Mouse (Mus musculus): ENCODE data around the gene 2310009B15Rik. TPM values are rescaled to one million over a fixed set of nuclear protein-coding genes. Genes with fewer than 3 reads are reported as not detected.
"Not testable (repeated sequence)": the region's sequence is repeated elsewhere in the genome, so short reads cannot be mapped to it uniquely, and the experiment has no call there.

2310009B15Rik gene
- 55.5 and 61.9 TPM in 2 replicates for polyA plus RNA-seq (2016; fragmentation: Nextera tagmentation; extraction: Ambion mirVana)

DNA sequence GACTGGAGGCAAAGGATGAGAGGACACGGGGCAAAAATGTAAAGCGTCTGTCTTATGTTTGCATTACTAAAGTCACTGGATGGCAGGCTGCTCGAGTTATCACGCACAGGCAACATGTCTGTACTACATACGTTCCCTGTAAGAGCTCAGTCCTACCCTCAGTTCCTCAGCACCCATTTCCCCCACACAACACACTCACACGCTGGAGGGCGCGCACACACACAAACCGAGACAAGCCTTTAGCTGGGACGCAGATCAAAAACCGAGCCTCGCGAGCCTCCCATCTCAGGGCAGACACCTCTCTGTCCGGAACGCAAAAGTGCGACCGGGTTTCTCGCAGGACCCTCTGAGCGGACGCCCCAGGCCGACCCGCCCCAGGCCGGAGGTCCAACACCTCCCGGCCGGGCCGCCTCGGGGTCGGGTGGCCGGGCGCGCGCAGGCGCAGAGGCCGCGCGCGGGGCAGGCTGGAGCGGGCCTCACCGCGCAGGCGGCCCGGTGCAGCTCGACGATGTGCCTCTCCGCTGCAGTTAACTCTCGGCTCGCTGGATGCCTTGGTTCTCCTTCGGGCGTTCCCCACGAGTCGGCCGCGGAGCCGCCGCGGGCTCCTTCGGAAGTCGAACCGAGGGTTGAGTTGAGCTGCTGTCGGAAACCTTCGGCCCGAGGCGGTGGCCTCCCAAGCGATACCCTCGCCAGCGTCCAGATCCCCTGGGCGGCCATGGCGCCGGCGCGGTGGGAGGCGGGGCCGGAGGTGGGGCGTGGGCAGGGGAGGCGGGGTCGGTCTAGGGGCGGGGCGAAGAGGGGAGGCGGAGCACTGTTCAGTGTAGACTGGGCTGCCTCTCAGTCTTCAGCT, at the start of gene 2310009B15Rik:
2310009B15Rik (minus strand) TSS at position 752 of the 850 bp plus-strand sequence.
- under 1% methylated on average over 50 of the region's 79 CpGs for WGBS
- not testable (repeated sequence) for H3K9me3 ChIP-seq; H3K36me3 ChIP-seq (replicated peaks); H3K27me3 ChIP-seq; H3K4me1 ChIP-seq
- H3K4me2 ChIP-seq: peak within 1 kb of the TSS; percentile 32
- H3K4me3 ChIP-seq (replicated peaks): peak within 1 kb of the TSS; percentile 43
- H3K9ac ChIP-seq: peak within 1 kb of the TSS; percentile 53; the same call in 1 of the 2 replicates
- ATAC-seq (ENCODE audit: low FRiP score): peak; percentile 99
- H3K27ac ChIP-seq: peak within 1 kb of the TSS; percentile 82

DNA sequence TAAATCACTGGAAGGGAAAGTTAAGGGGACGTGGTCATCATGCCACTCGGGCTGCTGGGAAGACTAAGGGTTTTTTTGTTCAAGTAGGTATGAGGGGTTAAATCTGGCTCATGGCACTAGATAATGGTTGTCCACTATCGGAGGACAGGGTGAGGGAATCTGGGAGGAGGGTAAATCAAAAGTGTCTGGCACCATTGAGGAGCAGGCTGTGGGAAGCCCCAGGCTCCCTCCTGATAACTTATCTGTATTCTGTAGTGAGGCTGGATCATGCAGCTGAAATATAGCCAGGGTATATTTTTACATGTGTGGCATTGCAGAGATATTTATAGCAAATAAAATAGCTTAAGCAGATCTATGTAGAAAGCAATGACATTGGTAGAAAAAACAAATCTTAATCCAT, 49.6 kb upstream of the 2310009B15Rik start:
- H3K36me3 ChIP-seq (replicated peaks): no peaks in the 10 kb centered on the region
- H3K4me1 ChIP-seq: no peaks in the 10 kb centered on the region
- no peak overlapping the region for H3K9ac ChIP-seq
- no peak for ATAC-seq (ENCODE audit: low FRiP score)
- WGBS: 86% methylated on average over 3 of the region's 3 CpGs
- no peak overlapping the region for H3K27ac ChIP-seq
- H3K27me3 ChIP-seq: no peaks in the 10 kb centered on the region
- H3K4me3 ChIP-seq (replicated peaks): no peak overlapping the region
- no peaks in the 10 kb centered on the region for H3K9me3 ChIP-seq
- no peak overlapping the region for H3K4me2 ChIP-seq

DNA sequence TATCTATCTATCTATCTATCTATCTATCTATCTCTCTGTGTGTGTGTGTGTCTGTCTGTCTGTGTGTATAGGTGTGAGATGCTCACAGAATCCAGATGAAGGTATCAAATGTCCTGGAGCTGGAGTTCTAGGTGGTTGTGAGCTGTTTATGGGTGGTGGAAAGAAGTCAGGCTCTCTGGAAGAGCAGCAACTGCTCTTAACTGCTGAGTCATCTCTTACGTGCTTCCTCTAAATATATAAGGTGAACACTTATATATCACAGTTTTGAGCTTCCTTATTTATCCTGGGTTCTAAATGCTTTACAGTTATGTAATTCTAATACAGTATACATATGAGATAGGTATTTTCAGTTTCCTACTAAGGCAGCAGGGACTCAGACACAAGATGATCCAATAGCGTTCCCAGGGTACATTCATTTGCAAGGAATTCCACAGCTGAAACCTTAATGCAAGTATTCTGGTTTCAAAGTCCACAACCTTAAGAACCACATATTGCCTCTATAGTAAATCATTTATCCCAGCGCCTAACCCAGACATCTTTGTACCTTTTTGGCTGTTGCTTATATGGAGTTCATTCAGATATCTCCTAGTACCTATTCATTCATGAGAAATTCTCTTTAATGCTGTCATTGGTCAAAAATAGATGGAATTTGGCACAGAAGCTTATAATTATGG, 48.6 kb upstream of the 2310009B15Rik start:
- no peaks in the 10 kb centered on the region for H3K9me3 ChIP-seq
- H3K27ac ChIP-seq: no peak overlapping the region
- no peak overlapping the region for H3K4me2 ChIP-seq
- H3K4me1 ChIP-seq: no peaks in the 10 kb centered on the region
- WGBS: 95% methylated on average over 3 of the region's 3 CpGs
- H3K9ac ChIP-seq: no peak overlapping the region
- H3K36me3 ChIP-seq (replicated peaks): no peaks in the 10 kb centered on the region
- no peak for ATAC-seq (ENCODE audit: low FRiP score)
- H3K4me3 ChIP-seq (replicated peaks): no peak overlapping the region
- no peaks in the 10 kb centered on the region for H3K27me3 ChIP-seq

DNA sequence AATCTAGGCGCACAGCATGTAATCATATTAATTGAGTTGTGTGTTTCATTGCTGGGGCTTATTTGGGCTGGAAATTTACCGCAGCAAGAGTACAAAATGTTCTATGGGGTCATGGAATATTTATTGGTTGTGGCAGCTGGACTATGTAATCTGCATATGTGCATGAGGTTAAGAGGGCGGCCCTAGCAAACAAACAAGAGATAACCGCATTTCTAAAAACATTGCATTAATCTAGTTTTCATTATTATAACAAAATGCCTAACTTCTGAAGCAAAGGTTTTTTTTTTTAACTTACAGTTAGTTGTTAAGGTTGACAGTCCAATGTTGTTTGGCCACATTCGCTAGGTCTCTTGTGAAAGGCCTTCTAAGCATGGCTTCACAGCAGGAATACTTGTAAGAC, 47.2 kb upstream of the 2310009B15Rik start:
- no peaks in the 10 kb centered on the region for H3K9me3 ChIP-seq
- no peak overlapping the region for H3K4me2 ChIP-seq
- H3K4me3 ChIP-seq (replicated peaks): no peak overlapping the region
- no peak for ATAC-seq (ENCODE audit: low FRiP score)
- 91% methylated on average over 5 of the region's 5 CpGs for WGBS
- no peak overlapping the region for H3K9ac ChIP-seq
- H3K27me3 ChIP-seq: no peaks in the 10 kb centered on the region
- H3K36me3 ChIP-seq (replicated peaks): no peaks in the 10 kb centered on the region
- H3K27ac ChIP-seq: no peak overlapping the region
- H3K4me1 ChIP-seq: no peaks in the 10 kb centered on the region

DNA sequence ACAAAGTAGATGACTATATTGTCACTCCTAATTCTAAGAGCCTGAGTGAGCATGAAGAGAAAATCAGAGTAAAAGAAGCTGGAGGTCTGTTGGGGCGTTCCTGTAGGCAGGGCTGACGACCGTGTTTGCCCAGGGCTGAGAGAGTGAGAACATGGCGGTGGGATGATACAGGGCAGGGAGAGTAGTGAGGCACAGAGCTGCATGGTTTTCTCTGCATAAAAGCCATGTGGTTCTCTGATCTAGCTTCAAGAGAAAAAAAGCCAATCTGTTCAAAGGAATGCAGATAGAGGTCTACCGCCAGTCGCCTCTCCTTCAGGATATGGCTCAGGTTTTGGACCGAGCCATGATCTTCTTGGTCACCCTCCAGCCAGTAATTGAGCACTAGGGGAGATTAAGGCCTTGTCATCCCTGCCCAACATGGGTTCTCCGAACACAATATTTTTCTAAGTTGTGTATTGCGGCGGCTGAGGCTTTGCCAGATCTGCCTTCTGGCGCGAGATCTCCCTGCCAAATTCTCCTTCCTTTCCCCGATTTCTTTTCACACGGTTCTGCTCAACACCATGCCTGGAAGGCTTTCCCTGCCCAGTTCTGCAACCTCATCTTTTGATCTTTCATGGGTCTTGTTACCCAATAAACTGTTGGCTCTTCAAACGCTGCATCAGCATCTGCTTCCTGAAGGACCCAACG, 44.9 kb upstream of the 2310009B15Rik start:
- no peak for ATAC-seq (ENCODE audit: low FRiP score)
- Histone ChIP-seq H3K4me2 (no peak overlapping the region), H3K36me3 (replicated peaks) (no peaks in the 10 kb centered on the region), H3K27ac (no peak overlapping the region), H3K9ac (no peak overlapping the region), H3K9me3 (no peaks in the 10 kb centered on the region), H3K27me3 (no peaks in the 10 kb centered on the region), H3K4me3 (replicated peaks) (no peak overlapping the region), H3K4me1 (no peaks in the 10 kb centered on the region)
- WGBS: 92% methylated on average over 16 of the region's 16 CpGs

DNA sequence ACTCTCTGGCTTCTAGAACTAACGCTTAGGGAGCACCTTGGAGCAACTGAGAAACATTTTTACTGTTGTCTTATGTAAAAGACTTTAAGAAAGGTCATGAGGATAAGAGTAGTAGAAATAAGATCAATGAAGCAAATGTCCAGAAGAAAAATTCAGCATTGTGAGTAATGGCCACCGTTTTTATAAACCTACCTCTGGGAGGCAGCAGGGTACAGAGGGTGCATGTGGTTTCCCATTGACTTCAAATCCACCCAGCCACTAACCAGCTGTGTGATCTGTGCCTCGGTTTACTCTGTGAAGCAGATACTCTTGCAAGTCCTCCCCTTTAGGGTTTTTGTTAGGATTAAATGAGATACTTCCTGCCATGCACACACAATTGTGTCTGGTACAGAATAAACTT, 39.4 kb upstream of the 2310009B15Rik start:
- ATAC-seq (ENCODE audit: low FRiP score): no peak
- no peaks in the 10 kb centered on the region for H3K27me3 ChIP-seq
- H3K4me2 ChIP-seq: no peak overlapping the region
- no peak overlapping the region for H3K9ac ChIP-seq
- H3K4me3 ChIP-seq (replicated peaks): no peak overlapping the region
- no peak overlapping the region for H3K27ac ChIP-seq
- no peaks in the 10 kb centered on the region for H3K4me1 ChIP-seq
- H3K9me3 ChIP-seq: no peaks in the 10 kb centered on the region
- no peaks in the 10 kb centered on the region for H3K36me3 ChIP-seq (replicated peaks)
- 91% methylated on average over 3 of the region's 3 CpGs for WGBS

DNA sequence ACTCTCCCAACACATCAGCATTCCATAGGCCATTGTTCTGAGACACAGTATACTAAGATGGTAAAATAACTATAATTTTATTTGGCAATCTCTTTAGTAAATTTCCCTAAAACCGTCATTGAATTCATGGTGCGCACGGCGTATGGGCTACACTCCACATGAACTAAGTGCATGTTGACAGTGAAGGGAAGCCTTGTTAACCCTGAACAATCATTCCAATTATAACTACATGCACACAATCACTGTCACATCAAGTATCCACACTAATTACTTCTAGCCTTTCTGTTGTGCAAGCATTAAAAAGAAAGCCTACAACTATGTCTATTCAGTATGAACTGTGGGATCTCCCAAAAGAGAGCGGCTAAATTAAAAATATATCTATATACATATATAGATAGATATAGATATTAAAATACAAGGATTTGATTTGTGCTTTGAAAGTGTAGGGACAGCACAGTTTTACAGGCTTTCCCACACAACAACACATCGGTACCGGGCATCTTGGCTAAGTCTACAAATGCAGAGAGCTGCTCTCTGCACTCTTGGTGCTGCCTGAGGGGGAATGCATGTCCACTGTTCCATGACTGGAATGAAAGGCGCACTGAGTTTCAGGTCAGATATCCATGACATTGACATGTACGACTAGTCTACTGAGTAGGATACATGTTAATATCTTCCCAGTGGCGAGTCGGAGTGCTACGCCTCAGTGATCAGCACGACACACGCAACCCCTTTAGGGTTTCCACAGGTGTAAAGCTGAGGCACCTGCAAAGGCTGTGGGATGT, 21.0 kb upstream of the 2310009B15Rik start:
- ATAC-seq (ENCODE audit: low FRiP score): peak; percentile 27; the same call in 1 of the 2 replicates
- no peak overlapping the region for H3K4me3 ChIP-seq (replicated peaks)
- H3K27ac ChIP-seq: no peak overlapping the region
- no peaks in the 10 kb centered on the region for H3K9me3 ChIP-seq
- no peak overlapping the region for H3K9ac ChIP-seq
- no peaks in the 10 kb centered on the region for H3K27me3 ChIP-seq
- no peaks in the 10 kb centered on the region for H3K36me3 ChIP-seq (replicated peaks)
- no peak overlapping the region for H3K4me2 ChIP-seq
- H3K4me1 ChIP-seq: no peaks in the 10 kb centered on the region
- WGBS: 88% methylated on average over 14 of the region's 14 CpGs

DNA sequence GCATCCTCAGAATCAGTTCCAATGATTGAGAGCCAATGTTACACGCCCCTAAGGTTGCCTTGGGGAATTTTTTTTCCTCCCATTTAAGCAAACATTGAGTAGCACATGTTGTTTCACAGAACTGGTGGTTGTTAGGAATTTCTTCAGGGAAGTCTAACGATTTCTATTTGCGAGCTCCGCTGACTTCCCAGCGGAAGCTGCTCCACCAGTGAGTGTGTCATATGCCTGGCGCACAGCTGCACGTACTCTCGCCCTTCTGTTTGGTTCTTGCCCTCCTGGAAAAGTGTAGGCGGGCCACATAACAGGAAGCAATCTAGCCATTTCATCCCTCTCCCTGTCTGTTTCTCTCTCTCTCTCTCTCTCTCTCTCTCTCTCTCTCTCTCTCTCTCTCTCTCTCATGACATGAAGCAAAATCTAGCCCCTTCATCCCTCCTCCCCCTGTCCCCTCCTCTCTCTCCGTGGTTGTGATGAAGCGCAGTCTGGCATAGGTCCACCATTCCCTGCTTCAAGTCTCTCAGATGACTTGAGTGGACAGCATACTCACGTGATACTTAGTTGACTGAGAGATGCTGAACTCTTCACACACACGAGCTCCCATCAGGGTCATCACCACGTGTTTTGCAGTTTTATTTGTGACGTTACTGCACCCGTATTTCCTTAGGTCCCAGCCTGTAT, 19.9 kb upstream of the 2310009B15Rik start:
- no peaks in the 10 kb centered on the region for H3K4me1 ChIP-seq
- H3K27me3 ChIP-seq: no peaks in the 10 kb centered on the region
- 76% methylated on average over 16 of the region's 16 CpGs for WGBS
- no peak overlapping the region for H3K4me3 ChIP-seq (replicated peaks)
- no peak for ATAC-seq (ENCODE audit: low FRiP score)
- H3K27ac ChIP-seq: no peak overlapping the region
- no peak overlapping the region for H3K4me2 ChIP-seq
- H3K36me3 ChIP-seq (replicated peaks): no peaks in the 10 kb centered on the region
- no peaks in the 10 kb centered on the region for H3K9me3 ChIP-seq
- no peak overlapping the region for H3K9ac ChIP-seq

DNA sequence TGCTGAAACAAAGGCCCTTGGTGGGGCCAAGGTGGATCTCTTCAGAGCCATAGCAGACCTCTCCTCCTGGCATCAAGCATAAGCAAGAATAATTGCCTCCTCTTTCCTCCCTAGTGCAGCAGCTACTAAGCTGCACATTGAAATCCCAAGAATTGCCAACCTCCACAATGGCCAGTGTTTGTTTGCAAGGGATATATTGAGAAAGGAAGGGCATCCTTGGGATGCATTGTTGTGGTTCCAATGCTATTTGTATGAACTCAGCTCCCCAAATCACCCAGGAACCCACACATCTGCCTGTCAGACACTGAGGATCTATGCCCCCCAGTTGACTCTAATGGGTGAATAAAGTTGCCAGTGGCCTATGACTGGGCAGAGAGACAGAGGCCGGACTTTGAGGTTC, 5.8 kb downstream of the 2310009B15Rik start:
- no peak overlapping the region for H3K27ac ChIP-seq
- no peaks in the 10 kb centered on the region for H3K9me3 ChIP-seq
- H3K4me2 ChIP-seq: no peak overlapping the region
- 0 out of 2 replicates have a peak, but pooled peaks cover 8% of the 10 kb centered on the region for H3K36me3 ChIP-seq (replicated peaks)
- H3K4me3 ChIP-seq (replicated peaks): no peak overlapping the region
- H3K27me3 ChIP-seq: peaks cover 56% of the 10 kb centered on the region
- no peak for ATAC-seq (ENCODE audit: low FRiP score)
- peaks cover 28% of the 10 kb centered on the region for H3K4me1 ChIP-seq
- 92% methylated on average over 1 of the region's 1 CpGs for WGBS
- no peak overlapping the region for H3K9ac ChIP-seq

DNA sequence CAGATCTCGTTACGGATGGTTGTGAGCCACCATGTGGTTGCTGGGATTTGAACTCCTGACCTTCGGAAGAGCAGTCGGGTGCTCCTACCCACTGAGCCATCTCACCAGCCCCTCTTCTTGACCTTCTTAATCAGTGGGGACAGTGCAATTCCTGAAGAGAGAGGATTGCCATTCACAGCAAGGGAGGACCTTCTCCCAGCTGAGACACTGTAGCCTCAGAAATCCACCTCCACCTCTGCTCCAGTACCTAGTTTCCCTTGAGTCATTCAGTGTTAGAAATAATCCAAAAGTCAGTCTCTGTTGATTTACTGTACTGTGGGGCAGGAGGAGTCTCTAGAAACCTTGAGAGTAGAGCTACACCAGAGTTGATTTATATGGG, 6.5 kb downstream of the 2310009B15Rik start:
- Histone ChIP-seq H3K4me3 (replicated peaks) (no peak overlapping the region), H3K4me1 (peaks cover 27% of the 10 kb centered on the region), H3K4me2 (no peak overlapping the region), H3K27ac (no peak overlapping the region), H3K36me3 (replicated peaks) (0 out of 2 replicates have a peak, but pooled peaks cover 8% of the 10 kb centered on the region), H3K9me3 (no peaks in the 10 kb centered on the region), H3K27me3 (peaks cover 62% of the 10 kb centered on the region), H3K9ac (no peak overlapping the region)
- 50% methylated on average over 4 of the region's 4 CpGs for WGBS
- no peak for ATAC-seq (ENCODE audit: low FRiP score)

DNA sequence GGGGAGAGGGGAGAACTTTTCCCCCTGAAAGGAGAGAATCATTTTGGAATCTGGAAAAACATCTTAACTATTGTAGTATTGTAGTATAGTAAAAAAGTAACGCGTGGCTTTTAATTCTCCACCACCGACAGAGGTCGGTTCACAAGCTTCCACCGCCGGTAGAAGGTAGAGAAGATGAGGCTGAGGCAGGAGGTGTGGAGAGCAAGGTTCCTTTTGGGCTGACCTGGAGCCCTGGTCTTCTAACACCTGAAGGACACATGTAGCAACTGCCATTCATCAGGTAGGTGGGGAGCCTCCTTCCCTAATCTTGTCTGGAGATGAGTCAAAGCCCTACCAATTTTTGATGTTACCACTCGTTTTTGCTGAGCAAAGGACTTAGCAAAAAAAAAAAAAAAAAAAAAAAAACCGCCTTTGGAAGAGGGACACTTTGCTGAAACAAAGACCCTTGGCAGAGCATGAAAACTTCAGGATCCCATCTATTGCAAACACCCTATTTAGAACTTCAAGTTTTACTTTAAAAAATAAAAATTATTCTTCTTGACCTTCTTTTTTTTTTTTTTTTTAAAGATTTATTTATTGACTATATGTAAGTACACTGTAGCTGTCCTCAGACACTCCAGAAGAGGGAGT, 7.0 kb downstream of the 2310009B15Rik start:
- Histone ChIP-seq H3K4me2 (no peak overlapping the region; the same call in 1 of the 2 replicates), H3K9me3 (no peaks in the 10 kb centered on the region), H3K9ac (no peak overlapping the region), H3K27me3 (peaks cover 67% of the 10 kb centered on the region), H3K4me3 (replicated peaks) (no peak overlapping the region), H3K36me3 (replicated peaks) (0 out of 2 replicates have a peak, but pooled peaks cover 8% of the 10 kb centered on the region), H3K4me1 (peaks cover 27% of the 10 kb centered on the region), H3K27ac (no peak overlapping the region)
- WGBS: 8% methylated on average over 8 of the region's 8 CpGs
- no peak for ATAC-seq (ENCODE audit: low FRiP score)
